Mouse (Mus musculus) stomach, postnatal 0 days (tissue): ENCODE results near the gene Chil1.

ENCODE experiments used
- CTCF ChIP-seq: IDR thresholded peaks from 2 replicates; pipeline ENCODE4 v1.5.1; 2016; ENCODE audit warnings: antibody characterized with exemption, low read depth, mild to moderate bottlenecking, moderate library complexity
- EP300 ChIP-seq: optimal IDR thresholded peaks from 2 replicates; pipeline ENCODE3; 2016; ENCODE audit warnings: antibody characterized with exemption

GRCm38 (mm10) chr1:134230638-134231228 lies 48.8 kb downstream of the Chil1 start:
- TF ChIP-seq CTCF (no peak), EP300 (no peak)
